Mouse (Mus musculus): ENCODE data around the gene Mterf1a. TPM values are rescaled to one million over a fixed set of nuclear protein-coding genes. Genes with fewer than 3 reads are reported as not detected.
"Not testable (repeated sequence)": the region's sequence is repeated elsewhere in the genome, so short reads cannot be mapped to it uniquely, and the experiment has no call there.

Gene Mterf1a
- 5.9 and 6.7 TPM in 2 replicates for polyA plus RNA-seq (2012; rRNA removed)

GRCm38 (mm10) chr5:3893459-3894293, at the start of gene Mterf1a:
Gene Mterf1a (minus strand): TSS chr5:3893933.
- peak; percentile 17 to 37 for DNase-seq (ENCODE audit: extremely low spot score in 1 of 2, low spot score in 1 of 2)

- not testable (repeated sequence) for DNase-seq (ENCODE audit: extremely low spot score in 1 of 2, low spot score in 1 of 2)
Observed at GRCm38 (mm10) chr5:3943169-3943568, 49.4 kb upstream of the Mterf1a start.

GRCm38 (mm10) chr5:3941240-3941639, 47.5 kb upstream of the Mterf1a start:
- DNase-seq (ENCODE audit: extremely low spot score in 1 of 2, low spot score in 1 of 2) = peak; percentile 48 to 77

GRCm38 (mm10) chr5:3939335-3939734, 45.6 kb upstream of the Mterf1a start:
- DNase-seq (ENCODE audit: extremely low spot score in 1 of 2, low spot score in 1 of 2) = no peak

GRCm38 (mm10) chr5:3938905-3939304, 45.2 kb upstream of the Mterf1a start:
- no peak for DNase-seq (ENCODE audit: extremely low spot score in 1 of 2, low spot score in 1 of 2)

GRCm38 (mm10) chr5:3935778-3936554, 42.2 kb upstream of the Mterf1a start:
- no peak for DNase-seq (ENCODE audit: extremely low spot score in 1 of 2, low spot score in 1 of 2)

GRCm38 (mm10) chr5:3935266-3935665, 41.5 kb upstream of the Mterf1a start:
- no peak for DNase-seq (ENCODE audit: extremely low spot score in 1 of 2, low spot score in 1 of 2)

- DNase-seq (ENCODE audit: extremely low spot score in 1 of 2, low spot score in 1 of 2) = no peak
Observed at GRCm38 (mm10) chr5:3933551-3933950, 39.8 kb upstream of the Mterf1a start.

- no peak for DNase-seq (ENCODE audit: extremely low spot score in 1 of 2, low spot score in 1 of 2)
Observed at GRCm38 (mm10) chr5:3931636-3932035, 37.9 kb upstream of the Mterf1a start.

- DNase-seq (ENCODE audit: extremely low spot score in 1 of 2, low spot score in 1 of 2) = no peak
Observed at GRCm38 (mm10) chr5:3930760-3931159, 37.0 kb upstream of the Mterf1a start.

GRCm38 (mm10) chr5:3928690-3929046, 34.9 kb upstream of the Mterf1a start:
- DNase-seq (ENCODE audit: extremely low spot score in 1 of 2, low spot score in 1 of 2) = peak in 1 of 2 experiments; percentile 18

- peak in 1 of 2 experiments; percentile 65 for DNase-seq (ENCODE audit: extremely low spot score in 1 of 2, low spot score in 1 of 2)
Observed at GRCm38 (mm10) chr5:3927801-3928689, 34.3 kb upstream of the Mterf1a start, which contains the start of gene Akap9. Gene Akap9 (plus strand): TSS chr5:3928054.

- DNase-seq (ENCODE audit: extremely low spot score in 1 of 2, low spot score in 1 of 2) = no peak
Observed at GRCm38 (mm10) chr5:3926666-3927065, 32.9 kb upstream of the Mterf1a start.

- no peak for DNase-seq (ENCODE audit: extremely low spot score in 1 of 2, low spot score in 1 of 2)
Observed at GRCm38 (mm10) chr5:3922350-3922749, 28.6 kb upstream of the Mterf1a start.

- no peak for DNase-seq (ENCODE audit: extremely low spot score in 1 of 2, low spot score in 1 of 2)
Observed at GRCm38 (mm10) chr5:3905471-3905870, 11.7 kb upstream of the Mterf1a start.

GRCm38 (mm10) chr5:3894294-3894619, 524 bp upstream of the Mterf1a start:
- DNase-seq (ENCODE audit: extremely low spot score in 1 of 2, low spot score in 1 of 2) = not testable (repeated sequence)

GRCm38 (mm10) chr5:3889201-3889600, 4.5 kb downstream of the Mterf1a start:
- DNase-seq (ENCODE audit: extremely low spot score in 1 of 2, low spot score in 1 of 2) = no peak

- DNase-seq (ENCODE audit: extremely low spot score in 1 of 2, low spot score in 1 of 2) = not testable (repeated sequence)
Observed at GRCm38 (mm10) chr5:3886862-3887261, 6.9 kb downstream of the Mterf1a start.

GRCm38 (mm10) chr5:3873485-3873884, 20.2 kb downstream of the Mterf1a start:
- peak in 1 of 2 experiments; percentile 16 for DNase-seq (ENCODE audit: extremely low spot score in 1 of 2, low spot score in 1 of 2)

- DNase-seq (ENCODE audit: extremely low spot score in 1 of 2, low spot score in 1 of 2) = no peak
Observed at GRCm38 (mm10) chr5:3872348-3872747, 21.4 kb downstream of the Mterf1a start.

GRCm38 (mm10) chr5:3870161-3870560, 23.6 kb downstream of the Mterf1a start:
- DNase-seq (ENCODE audit: extremely low spot score in 1 of 2, low spot score in 1 of 2) = no peak

Measured in frontal cortex, adult 2 months (tissue).